Mouse (Mus musculus) forebrain, embryonic 10.5 days (tissue): ENCODE results near the gene Ptpn3. TPM values are rescaled to one million over a fixed set of nuclear protein-coding genes. Genes with fewer than 3 reads are reported as not detected.

Source experiments
- DNase-seq: peaks from one replicate; pipeline ENCODE4 v3.0.0-alpha.2; 2017; ENCODE audit warnings: low spot score; ENCODE audit errors: extremely low spot score
- H3K27ac ChIP-seq: fragments of 300-500 bp; sonication (generic); 2 replicates; pipeline ENCODE4 v1.5.1; 2016; ENCODE audit warnings: mild to moderate bottlenecking
- H3K27me3 ChIP-seq: fragments of 300-500 bp; sonication (generic); 2 replicates; pipeline ENCODE4 v1.6.1; 2016; ENCODE audit warnings: mild to moderate bottlenecking; ENCODE audit not compliant: poor library complexity, severe bottlenecking
- H3K36me3 ChIP-seq: fragments of 300-500 bp; sonication (generic); replicated peaks from 2 replicates; pipeline ENCODE4 v1.6.1; 2016; ENCODE audit warnings: mild to moderate bottlenecking, moderate library complexity
- H3K4me1 ChIP-seq: fragments of 300-500 bp; sonication (generic); 2 replicates; pipeline ENCODE4 v1.6.1; 2016
- H3K4me3 ChIP-seq: fragments of 300-500 bp; sonication (generic); 2 replicates; pipeline ENCODE4 v1.5.1; 2016; ENCODE audit warnings: mild to moderate bottlenecking, moderate library complexity
- H3K9me3 ChIP-seq: fragments of 300-500 bp; sonication (generic); 2 replicates; pipeline ENCODE4 v1.6.1; 2016; ENCODE audit warnings: mild to moderate bottlenecking, moderate library complexity
- WGBS: fragments of 180-500 bp; shearing (Covaris S2); methylation state at CpG from one replicate; pipeline ENCODE4 v1.1.7; 2016; 5-methylcytosine and 5-hydroxymethylcytosine counted together
- polyA plus RNA-seq: library from polyadenylated mRNA; unstranded; fragments of >200 nt; fragmentation: Nextera tagmentation; extraction: Ambion mirVana; gene quantifications from 2 replicates; pipeline ENCODE4 v1.2.1, GENCODE M21; 2016

Ptpn3 gene
- polyA plus RNA-seq, 1 experiment from 2014 or later = 1.3 TPM

DNA sequence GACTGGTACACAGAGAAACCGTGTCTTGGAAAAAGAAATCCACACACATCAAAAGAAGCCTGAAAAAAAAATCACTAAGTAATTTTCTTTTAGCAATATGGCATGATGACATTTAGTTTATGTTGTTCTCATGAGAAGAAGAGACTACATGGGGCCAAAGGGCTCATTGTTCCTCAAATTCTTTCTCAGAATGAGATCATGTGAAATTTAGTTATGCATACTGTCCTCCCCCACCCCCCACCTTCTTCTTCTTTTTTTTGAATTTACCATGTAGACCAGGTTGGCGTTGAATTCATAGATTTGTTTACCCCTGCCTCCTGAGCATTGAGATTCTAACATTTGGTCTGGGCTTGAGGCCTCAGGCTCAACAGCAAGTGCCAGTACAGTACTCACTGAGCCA, 111.8 kb downstream of the Ptpn3 start:
- DNase-seq = no peak
- no peaks in the 10 kb centered on the region for H3K36me3 ChIP-seq
- H3K27me3 ChIP-seq = no peaks in the 10 kb centered on the region
- H3K27ac ChIP-seq = no peak overlapping the region
- H3K4me1 ChIP-seq = peaks cover 21% of the 10 kb centered on the region
- H3K4me3 ChIP-seq = no peak overlapping the region
- 93% methylated on average over 2 of the region's 2 CpGs for WGBS
- no peaks in the 10 kb centered on the region for H3K9me3 ChIP-seq

GRCm38 (mm10) chr4:57186035-57186434, 115.6 kb downstream of the Ptpn3 start:
- 45% methylated on average over 6 of the region's 6 CpGs for WGBS
- Histone ChIP-seq H3K4me3 (no peak overlapping the region), H3K9me3 (no peaks in the 10 kb centered on the region), H3K4me1 (peaks cover 15% of the 10 kb centered on the region), H3K27me3 (no peaks in the 10 kb centered on the region), H3K27ac (no peak overlapping the region), H3K36me3 (no peaks in the 10 kb centered on the region)
- no peak for DNase-seq

GRCm38 (mm10) chr4:57185462-57185861, 116.2 kb downstream of the Ptpn3 start:
- no peak for DNase-seq
- Histone ChIP-seq H3K9me3 (no peaks in the 10 kb centered on the region), H3K4me3 (no peak overlapping the region), H3K27me3 (no peaks in the 10 kb centered on the region), H3K36me3 (no peaks in the 10 kb centered on the region), H3K27ac (peak overlapping the region; percentile 0; the same call in 1 of the 2 replicates), H3K4me1 (peaks cover 15% of the 10 kb centered on the region)
- WGBS = 92% methylated on average over 8 of the region's 8 CpGs

GRCm38 (mm10) chr4:57183493-57183892, 118.1 kb downstream of the Ptpn3 start:
- no peaks in the 10 kb centered on the region for H3K9me3 ChIP-seq
- 84% methylated on average over 4 of the region's 4 CpGs for WGBS
- H3K36me3 ChIP-seq = no peaks in the 10 kb centered on the region
- DNase-seq = no peak
- no peaks in the 10 kb centered on the region for H3K27me3 ChIP-seq
- H3K4me3 ChIP-seq = no peak overlapping the region
- H3K27ac ChIP-seq = no peak overlapping the region
- H3K4me1 ChIP-seq = peaks cover 15% of the 10 kb centered on the region

- Histone ChIP-seq H3K27ac (no peak overlapping the region), H3K36me3 (no peaks in the 10 kb centered on the region), H3K4me3 (no peak overlapping the region), H3K4me1 (peaks cover 13% of the 10 kb centered on the region), H3K9me3 (no peaks in the 10 kb centered on the region), H3K27me3 (no peaks in the 10 kb centered on the region)
- 83% methylated on average over 1 of the region's 1 CpGs for WGBS
- DNase-seq = no peak
Observed at GRCm38 (mm10) chr4:57181538-57181937, 120.1 kb downstream of the Ptpn3 start.

GRCm38 (mm10) chr4:57178881-57179280, 122.8 kb downstream of the Ptpn3 start:
- WGBS = 81% methylated on average over 4 of the region's 4 CpGs

DNA sequence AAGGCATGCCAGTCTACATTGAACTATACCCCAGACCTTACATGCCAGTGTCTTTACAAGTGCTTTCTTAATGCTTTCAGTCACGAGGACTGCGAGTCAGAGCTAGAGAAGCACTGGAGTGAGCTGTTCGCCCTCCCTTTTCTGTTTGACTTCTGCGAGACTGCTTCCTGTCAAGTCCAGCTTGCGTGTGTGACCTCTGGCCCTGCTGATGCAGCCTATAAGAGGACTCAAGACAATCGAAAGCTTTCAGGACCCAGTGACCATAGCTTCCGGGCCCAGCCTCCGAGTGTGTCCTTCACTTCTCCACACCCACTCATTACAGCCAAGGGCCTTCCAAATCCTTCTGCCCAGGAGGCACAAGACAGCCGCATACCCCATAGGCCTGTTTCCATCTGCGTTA, 126.3 kb downstream of the Ptpn3 start:
- no peaks in the 10 kb centered on the region for H3K36me3 ChIP-seq
- no peak for DNase-seq
- no peaks in the 10 kb centered on the region for H3K9me3 ChIP-seq
- 0 out of 2 replicates have a peak overlapping the region, but pooled peaks have one; percentile 25 for H3K27ac ChIP-seq
- 66% methylated on average over 10 of the region's 10 CpGs for WGBS
- H3K27me3 ChIP-seq = no peaks in the 10 kb centered on the region
- peaks cover 13% of the 10 kb centered on the region for H3K4me1 ChIP-seq
- H3K4me3 ChIP-seq = no peak overlapping the region

More at GRCm38 (mm10) chr4:57178881-57179280, 122.8 kb downstream of the Ptpn3 start:
- Histone ChIP-seq H3K27me3 (no peaks in the 10 kb centered on the region), H3K36me3 (no peaks in the 10 kb centered on the region), H3K4me3 (no peak overlapping the region), H3K9me3 (no peaks in the 10 kb centered on the region), H3K27ac (no peak overlapping the region), H3K4me1 (peaks cover 10% of the 10 kb centered on the region)
- no peak for DNase-seq

- H3K9me3 ChIP-seq = no peaks in the 10 kb centered on the region
- DNase-seq = no peak
- 63% methylated on average over 8 of the region's 8 CpGs for WGBS
- no peaks in the 10 kb centered on the region for H3K36me3 ChIP-seq
- no peak overlapping the region for H3K27ac ChIP-seq
- H3K27me3 ChIP-seq = no peaks in the 10 kb centered on the region
- H3K4me1 ChIP-seq = peaks cover 13% of the 10 kb centered on the region
- no peak overlapping the region for H3K4me3 ChIP-seq
Observed at GRCm38 (mm10) chr4:57172861-57173260, 128.8 kb downstream of the Ptpn3 start.

DNA sequence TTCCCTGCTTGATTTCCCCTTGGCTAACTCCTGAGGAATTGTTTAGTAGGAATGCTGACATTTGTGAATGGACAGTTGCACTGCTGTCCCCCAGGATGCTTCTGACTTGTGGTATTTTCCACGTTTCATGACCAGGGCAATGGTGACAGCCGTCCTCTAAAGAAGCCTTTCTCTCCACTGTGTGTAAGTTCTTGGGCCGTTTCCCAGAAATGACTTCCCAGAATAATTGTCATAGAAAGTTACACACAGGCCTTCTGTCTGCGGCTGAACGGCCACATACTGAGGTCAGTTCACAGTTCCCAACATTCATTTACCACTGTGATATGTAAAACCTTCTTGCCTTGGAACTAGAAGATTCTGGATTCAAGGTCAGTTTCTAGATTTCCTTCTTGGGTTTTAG, 129.8 kb downstream of the Ptpn3 start:
- 93% methylated on average over 5 of the region's 5 CpGs for WGBS
- H3K4me3 ChIP-seq = no peak overlapping the region
- H3K9me3 ChIP-seq = no peaks in the 10 kb centered on the region
- H3K27ac ChIP-seq = no peak overlapping the region
- DNase-seq = no peak
- H3K27me3 ChIP-seq = no peaks in the 10 kb centered on the region
- H3K4me1 ChIP-seq = peaks cover 17% of the 10 kb centered on the region
- H3K36me3 ChIP-seq = no peaks in the 10 kb centered on the region

- Histone ChIP-seq H3K4me3 (no peak overlapping the region), H3K27ac (no peak overlapping the region), H3K4me1 (peaks cover 9% of the 10 kb centered on the region), H3K27me3 (no peaks in the 10 kb centered on the region), H3K9me3 (no peaks in the 10 kb centered on the region), H3K36me3 (no peaks in the 10 kb centered on the region)
- DNase-seq = no peak
- WGBS = 84% methylated on average over 3 of the region's 3 CpGs
Observed at GRCm38 (mm10) chr4:57168680-57169079, 133.0 kb downstream of the Ptpn3 start.

DNA sequence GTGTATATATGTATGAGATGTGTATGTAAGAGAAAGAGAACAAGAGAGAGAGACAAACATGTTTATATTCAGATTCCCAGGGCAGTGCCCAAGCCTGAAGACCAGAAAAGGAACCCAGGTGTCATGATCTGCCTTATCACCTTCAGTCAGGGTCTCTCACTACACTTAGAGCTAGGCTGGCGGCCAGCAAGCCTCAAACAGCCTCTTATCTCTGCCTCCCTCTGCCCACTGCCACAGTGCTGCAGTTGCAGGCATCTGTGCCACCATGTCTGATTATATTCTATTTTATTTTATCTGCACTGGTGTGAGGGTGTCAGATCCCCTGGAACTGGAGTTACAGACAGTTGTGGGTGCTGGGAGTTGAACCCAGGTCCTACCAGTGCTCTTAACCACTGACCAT, 133.4 kb downstream of the Ptpn3 start:
- no peak for DNase-seq
- Histone ChIP-seq H3K36me3 (no peaks in the 10 kb centered on the region), H3K27me3 (no peaks in the 10 kb centered on the region), H3K4me3 (no peak overlapping the region), H3K27ac (no peak overlapping the region), H3K9me3 (no peaks in the 10 kb centered on the region), H3K4me1 (peaks cover 13% of the 10 kb centered on the region)
- WGBS = 84% methylated on average over 1 of the region's 1 CpGs

DNA sequence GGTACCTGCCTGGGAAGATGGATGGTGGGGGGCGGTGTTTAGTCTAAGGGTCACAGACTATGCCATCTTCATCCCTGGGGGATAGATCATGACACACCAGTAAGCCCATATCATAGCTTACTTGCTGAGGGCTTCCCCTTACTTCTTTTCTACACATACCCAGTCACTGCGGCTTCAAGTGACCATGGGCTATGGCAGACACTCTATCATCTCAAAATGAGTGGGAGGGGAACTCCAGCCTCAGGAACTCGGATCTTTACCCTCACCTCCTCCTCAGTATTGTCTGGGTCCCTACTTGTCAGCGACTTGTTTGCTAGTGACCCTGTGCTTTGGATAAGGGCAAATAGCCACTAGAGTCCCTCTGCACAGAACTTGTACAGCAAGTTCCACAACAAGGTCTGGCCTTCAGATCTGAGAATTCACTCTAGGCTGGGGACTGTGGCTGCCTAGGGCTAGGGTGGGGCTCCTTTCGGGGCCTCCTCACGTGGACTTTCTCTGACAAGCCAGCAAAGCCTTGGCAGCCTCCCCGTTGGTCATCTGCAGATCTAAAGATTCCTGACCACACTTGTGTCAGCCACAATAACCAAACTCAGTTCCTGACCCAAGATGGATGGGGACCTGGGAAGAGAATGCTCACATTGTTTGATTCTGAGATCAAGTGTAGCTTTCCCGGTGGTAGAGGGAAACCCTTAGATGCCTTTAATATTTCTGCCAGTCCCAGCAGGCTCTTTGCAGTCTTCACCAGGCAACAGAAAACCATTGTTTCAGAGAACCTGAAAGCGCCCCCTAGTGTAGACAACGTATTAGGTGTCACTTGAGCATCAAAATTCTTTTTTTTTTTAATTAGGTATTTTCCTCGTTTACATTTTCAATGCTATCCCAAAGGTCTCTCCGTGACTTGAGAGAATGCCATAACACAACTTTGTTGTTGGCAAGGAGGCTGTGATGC, 134.4 kb downstream of the Ptpn3 start:
- no peak for DNase-seq
- Histone ChIP-seq H3K4me3 (no peak overlapping the region), H3K4me1 (peaks cover 20% of the 10 kb centered on the region), H3K36me3 (no peaks in the 10 kb centered on the region), H3K27ac (0 out of 2 replicates have a peak overlapping the region, but pooled peaks have one; percentile 40), H3K27me3 (no peaks in the 10 kb centered on the region), H3K9me3 (no peaks in the 10 kb centered on the region)
- WGBS = 62% methylated on average over 12 of the region's 12 CpGs

GRCm38 (mm10) chr4:57165654-57166053, 136.0 kb downstream of the Ptpn3 start:
- no peak for DNase-seq
- Histone ChIP-seq H3K27ac (no peak overlapping the region), H3K4me1 (peaks cover 20% of the 10 kb centered on the region), H3K4me3 (no peak overlapping the region), H3K27me3 (no peaks in the 10 kb centered on the region), H3K9me3 (no peaks in the 10 kb centered on the region), H3K36me3 (no peaks in the 10 kb centered on the region)
- WGBS = 69% methylated on average over 3 of the region's 3 CpGs
